Mouse (Mus musculus): ENCODE results near the gene Rxrg.

GRCm38 (mm10) chr1:167679061-167679460, 80.9 kb downstream of the Rxrg start:
- TF ChIP-seq POLR2A (IDR thresholded peaks at IDR 0.05; ENCODE audit: borderline replicate concordance, control insufficient read depth, low read depth, low read length) (no peak), CTCF (IDR thresholded peaks at IDR 0.05; ENCODE audit: control insufficient read depth, insufficient read depth, low read length) (no peak)

Data from bone marrow, adult 2 months (tissue).